Mouse (Mus musculus) cerebellum, adult 11 months (tissue): ENCODE results near the gene Aagab.

Experiments
- DNase-seq: peaks from one replicate; pipeline ENCODE4 v3.0.0; 2022

Gene Aagab

GRCm38 (mm10) chr9:63649841-63650545, 47.5 kb downstream of the Aagab start:
- DNase-seq = no peak

GRCm38 (mm10) chr9:63650905-63651304, 48.4 kb downstream of the Aagab start:
- DNase-seq = peak; percentile 49

DNA sequence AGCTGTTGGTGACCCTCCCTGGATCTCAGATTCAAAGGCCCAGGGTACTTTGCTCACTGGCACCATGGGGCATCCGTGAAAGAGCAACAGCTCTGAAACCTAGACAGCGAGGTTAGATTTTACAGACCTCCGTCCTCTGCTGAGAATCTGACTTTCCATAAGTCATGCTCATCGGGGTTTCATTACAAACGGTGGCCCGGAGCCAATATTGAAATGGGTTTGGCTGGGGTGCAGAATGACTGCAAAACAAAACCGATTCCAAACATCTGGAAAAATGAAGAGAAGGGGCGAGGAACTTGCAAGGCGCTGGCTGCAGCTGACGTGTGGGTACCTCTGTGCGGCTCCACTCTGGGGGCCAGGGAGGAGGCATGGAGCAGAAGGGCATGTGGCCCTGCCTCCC, 49.1 kb downstream of the Aagab start:
- DNase-seq = no peak

DNA sequence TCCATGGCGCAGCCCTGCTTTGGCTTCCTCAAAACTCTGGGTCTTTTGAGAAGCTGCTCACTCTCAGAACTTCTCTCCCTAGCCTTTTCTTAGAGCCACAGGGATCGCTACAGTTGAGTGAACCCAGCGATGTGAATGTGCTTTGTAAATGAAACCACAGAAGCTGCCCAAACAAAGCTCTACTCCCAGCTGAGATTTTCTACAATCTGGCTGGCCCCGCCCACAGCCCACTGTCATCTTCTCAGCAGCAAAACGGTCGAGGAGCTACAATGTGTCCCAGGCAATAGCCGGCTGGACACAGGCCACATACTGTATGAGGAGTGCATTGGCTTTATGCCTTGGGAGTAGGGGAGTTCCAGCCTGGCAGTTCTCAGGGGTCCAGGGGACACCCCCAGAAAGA, 51.2 kb downstream of the Aagab start:
- no peak for DNase-seq

GRCm38 (mm10) chr9:63654575-63654974, 52.1 kb downstream of the Aagab start:
- DNase-seq = no peak

DNA sequence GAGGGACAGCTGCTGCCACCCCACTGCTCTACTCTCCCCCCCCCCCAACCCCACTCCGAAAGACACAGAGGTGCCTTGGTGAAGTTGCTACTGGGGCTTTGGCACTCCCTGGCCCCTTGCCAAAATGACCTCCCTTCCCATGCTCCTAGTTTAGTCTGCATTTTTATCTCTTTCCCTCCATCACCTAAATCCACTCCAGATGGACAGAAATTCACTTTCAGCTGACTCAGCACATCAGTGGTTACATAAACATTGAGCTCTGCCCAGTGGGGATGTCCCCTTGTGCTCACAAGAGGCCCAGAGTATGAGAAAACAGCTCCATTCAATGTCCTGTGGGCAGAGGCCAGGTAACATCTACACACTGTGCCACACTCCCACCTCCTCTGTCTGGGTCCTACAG, 52.6 kb downstream of the Aagab start:
- no peak for DNase-seq

DNA sequence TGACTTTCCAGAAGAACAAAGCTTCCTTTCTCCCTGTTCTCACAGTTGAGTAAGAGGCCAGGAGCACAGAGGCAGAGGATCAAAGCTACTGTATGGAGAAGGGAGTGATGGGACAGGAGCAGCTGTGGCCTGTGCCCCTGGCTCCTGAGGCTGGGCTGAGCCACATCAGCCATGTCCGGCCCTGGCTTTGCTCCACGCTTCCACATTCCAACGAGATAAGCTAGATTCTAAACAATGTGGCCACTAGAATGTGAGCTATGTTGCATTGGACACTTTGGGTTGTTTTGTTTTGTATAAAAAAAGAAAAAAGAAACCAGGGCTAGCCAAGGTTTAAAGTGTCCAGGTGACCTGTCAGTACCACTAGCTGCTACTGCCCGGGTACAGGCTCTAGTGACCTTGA, 54.7 kb downstream of the Aagab start:
- DNase-seq = no peak

DNA sequence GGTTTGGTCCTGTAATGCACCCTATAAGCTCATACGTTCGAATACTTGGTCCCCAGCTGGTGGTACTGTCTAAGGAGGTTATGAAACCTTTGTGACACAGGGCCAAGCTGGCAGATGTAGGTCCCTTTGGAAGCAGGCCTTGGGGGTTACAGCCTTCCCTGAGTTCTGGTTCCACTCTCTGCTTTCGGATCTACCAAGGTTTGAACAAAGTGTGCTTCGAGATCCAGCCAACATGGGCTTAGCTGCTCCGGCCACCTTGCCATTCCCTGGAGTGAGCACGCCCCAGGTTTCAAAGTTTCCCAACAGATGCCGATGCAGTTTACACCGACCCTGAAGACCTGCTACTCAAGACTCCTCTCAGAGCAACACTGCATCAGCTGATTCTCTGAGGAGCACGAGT, 56.0 kb downstream of the Aagab start:
- DNase-seq = no peak

DNA sequence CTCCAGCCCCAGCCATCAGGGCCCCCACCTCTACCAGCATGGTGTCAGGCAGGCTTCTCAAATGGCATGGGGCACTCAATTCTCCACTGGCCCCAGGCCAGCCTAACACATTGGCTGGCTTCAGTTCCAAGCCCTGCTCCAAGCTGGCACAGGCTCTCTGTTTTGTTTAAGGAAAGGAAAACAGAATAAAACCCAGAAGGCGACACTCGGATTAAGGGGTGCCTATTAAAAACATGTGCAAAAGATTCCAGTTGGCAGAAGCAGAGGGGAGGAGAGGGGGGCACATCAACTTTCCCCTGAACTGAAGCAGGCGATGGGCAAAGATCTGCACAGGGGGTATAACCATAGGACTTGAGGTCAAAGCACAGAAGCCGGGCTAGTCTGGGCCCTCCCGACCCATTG, 56.5 kb downstream of the Aagab start:
- DNase-seq = peak; percentile 77

DNA sequence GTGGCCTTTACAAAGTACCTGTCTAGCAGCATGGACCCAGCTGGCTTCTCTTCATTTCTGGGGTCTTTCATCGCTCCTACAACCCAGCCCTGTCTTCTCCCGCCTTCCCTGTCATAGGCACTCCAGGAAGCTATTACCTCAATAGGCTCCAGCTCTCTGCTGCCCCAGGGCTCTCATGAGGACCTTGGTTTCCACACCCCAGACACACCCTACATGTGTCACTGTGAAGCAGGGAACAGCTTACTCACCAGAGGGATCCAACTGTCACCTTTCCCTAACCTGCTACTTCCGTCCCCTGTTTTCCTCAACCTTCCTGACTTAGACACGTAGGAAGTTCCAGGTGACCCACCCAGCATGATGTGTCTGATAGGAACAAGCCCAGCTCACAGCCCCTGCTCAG, 57.6 kb downstream of the Aagab start:
- no peak for DNase-seq

GRCm38 (mm10) chr9:63660691-63661090, 58.2 kb downstream of the Aagab start:
- DNase-seq = no peak

DNA sequence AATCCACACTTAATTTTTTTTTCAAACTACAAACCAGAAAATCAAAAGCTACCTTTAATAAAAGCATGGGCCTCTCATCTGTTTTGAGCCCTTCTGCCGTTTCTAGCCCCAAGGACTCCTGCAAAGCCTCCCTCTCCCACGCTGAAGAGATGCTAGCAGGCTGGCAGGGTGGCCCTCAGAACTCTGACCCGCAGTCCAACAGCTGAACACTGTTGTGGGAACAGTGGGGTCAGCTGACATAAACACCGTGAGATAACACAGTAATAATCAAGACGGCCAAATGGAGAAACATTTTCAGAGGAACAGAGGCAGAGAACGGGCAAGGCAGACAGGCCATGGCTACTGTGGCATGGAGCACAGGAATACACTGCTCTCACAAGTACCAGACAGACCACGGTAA, 60.3 kb downstream of the Aagab start:
- no peak for DNase-seq

GRCm38 (mm10) chr9:63663222-63663621, 60.8 kb downstream of the Aagab start:
- no peak for DNase-seq

DNA sequence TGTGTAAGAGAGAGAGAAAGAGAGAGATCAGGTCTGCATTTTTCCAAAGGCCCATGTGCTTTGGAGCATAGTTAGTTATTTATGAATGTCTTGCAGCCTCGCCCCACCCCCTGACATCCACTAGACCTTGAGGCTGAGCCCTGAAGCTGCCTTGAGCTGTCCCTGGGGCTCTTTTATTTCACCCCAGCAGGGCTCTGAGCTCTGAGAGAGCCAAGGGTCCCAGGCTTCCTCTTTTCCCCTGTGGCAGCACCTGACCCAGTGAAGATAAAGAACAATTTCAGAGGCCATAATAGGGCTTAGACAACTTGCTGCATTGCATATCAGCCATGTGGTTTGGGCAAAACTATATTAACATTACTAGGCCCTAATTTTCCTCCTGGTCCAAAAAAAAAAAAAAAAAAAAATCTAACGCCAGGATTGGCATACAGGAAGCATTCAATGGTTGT, 61.9 kb downstream of the Aagab start:
- DNase-seq = no peak

DNA sequence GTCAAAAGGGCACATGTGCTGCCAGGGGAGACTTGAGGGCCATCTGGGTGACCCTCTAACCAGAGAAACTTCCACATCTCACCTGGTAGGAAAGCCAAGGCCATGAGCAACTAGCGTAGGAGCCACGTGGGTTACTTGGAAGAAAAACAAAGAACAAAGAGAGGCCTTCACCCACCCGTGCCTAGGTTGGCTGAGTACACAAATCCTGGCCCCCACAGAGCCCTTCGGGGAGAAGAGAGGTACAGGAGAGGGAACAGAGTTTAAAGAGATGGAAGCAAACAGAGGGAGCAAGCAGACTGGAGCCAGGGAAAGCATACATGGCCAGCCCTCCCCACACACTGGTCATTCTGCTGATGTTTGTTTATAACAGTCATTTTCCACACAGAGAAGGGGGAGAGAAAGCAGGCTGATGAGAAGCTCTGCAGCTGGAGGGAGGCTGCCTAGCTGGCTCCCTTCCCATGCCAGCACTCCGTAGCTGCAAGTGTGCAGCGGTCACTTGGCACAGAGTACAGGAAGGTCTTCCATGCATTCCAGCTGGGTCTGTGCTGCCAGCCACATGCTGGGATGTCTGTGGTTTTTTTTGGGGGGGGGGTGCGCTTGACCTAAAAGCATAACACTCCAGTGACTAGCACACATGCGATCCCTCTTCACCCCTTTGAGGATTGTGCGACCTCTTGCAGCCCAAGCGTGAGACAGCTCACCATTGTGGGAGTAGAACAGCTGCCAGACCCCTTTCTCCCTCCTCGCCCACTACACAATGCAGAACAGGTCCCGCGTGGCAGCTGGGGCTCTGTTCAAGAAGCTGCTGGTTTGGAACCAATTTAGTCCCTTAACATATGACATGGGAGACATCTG, 62.6 kb downstream of the Aagab start:
- no peak for DNase-seq

DNA sequence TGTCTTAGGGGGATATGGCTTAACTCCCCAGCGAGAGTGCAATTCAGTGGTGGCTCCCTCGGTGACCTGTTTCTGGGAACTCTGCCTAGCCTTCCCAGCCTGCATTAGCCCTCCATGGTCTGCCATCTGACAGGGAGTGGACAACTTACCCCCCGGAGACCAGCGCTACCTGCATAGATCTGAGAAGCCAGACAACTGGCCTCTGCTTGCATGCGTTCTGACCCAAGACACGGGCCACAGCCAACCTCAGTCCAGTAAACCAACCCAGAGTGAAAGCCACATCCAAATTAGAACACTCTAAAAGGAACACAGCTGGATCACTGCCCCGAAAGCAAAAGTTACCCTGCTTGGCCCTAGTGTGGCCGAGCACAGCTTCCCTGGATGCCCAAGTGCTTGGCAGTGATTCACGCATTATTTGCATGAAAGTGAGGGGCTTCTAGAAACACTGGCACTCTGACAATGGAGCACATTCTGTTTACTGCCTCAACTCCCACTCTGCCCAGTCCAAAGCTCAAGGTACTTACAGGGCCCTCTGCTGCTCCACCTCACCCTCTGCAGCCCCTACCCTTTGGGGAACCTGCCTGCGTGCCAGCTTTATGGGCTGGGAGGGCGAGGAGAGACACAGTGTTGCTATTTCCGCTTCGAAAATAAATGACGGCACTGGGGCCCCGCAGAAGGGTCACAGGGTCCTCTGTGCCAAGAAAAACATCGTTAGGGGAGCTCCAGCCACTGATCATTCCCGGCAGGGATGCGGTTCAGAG, 64.3 kb downstream of the Aagab start:
- DNase-seq = no peak

- DNase-seq = no peak
Measured at GRCm38 (mm10) chr9:63667373-63667724, 64.9 kb downstream of the Aagab start.

DNA sequence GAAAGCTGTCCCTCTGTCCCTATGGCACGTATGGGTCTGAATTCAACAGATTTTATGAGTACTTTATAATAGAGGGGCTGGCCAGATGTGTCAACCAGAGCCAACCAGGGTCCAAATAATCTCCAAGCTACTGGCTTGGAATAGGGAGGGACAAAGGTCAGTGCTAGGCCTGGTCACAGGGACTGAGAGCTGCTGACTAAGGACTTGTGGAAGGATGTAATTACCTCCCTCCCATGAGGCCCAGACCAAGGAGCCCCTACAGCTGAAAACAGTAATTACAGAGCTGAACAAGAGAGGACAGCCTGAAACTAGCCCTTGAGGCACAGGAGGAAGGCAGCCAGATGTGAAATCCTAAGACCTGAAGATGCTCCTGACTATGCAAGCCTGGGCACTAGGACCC, 66.2 kb downstream of the Aagab start:
- no peak for DNase-seq

- DNase-seq = no peak
Measured at GRCm38 (mm10) chr9:63669816-63670215, 67.4 kb downstream of the Aagab start.

GRCm38 (mm10) chr9:63672797-63673493, 70.5 kb downstream of the Aagab start:
- no peak for DNase-seq

DNA sequence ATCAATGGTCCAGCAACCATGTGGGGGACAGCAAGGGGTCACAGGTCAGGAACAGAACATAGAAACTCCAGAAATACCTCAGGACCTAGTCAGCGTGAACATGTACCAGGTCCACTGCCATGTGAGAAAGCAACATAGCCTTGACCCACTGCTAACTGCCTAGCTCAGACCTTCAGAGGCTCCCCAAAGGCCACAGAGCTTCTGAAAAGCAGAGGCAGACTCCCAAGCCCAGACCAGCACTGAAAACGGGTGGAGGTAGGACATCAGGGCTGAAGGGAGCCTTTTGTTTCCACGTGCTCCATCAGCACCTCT, 71.0 kb downstream of the Aagab start:
- no peak for DNase-seq

GRCm38 (mm10) chr9:63674613-63675012, 72.2 kb downstream of the Aagab start:
- no peak for DNase-seq

GRCm38 (mm10) chr9:63677621-63678020, 75.2 kb downstream of the Aagab start:
- DNase-seq = no peak
